7 mouse cellular contexts compared by ENCODE assay signal in the genomic region with DNA sequence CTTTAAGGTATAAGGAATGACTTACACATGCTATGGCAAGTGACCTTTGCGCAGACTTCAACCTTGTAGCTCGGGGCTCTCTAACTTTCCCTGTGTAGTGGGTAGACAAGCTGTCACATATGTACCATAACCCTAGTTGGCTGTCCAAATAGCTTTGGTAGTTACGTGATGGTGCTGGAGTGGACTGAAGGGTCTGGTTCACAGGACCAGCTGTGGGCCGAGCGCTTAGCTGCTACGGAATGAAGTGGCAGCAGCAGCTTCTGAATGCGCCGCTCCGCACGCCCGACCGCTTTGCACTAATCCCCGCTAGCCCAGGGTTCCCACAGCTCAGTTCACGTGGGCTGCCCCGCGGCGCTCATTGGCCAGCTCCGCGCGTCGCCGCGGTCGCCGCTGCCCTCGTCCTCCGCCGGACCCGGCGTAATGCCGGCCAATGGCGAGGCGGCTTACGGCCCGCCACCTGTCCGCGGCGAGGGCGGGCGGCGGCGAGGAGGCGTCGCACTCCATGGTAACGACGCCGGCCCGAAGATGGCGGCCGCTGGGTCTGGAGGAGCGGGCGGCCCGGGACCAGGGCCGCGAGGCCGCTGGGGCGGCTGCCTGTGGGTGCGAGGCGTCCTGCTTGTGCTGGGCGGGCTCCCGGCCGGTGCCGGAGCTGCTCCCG. TPM values are rescaled to one million over a fixed set of nuclear protein-coding genes. Genes with fewer than 3 reads are reported as not detected.
DNase-seq lines count a peak whose midpoint lies in the region; ATAC-seq lines count a peak whose summit lies in the region.

A gene (plus strand): TSS at position 498 of the 658 bp plus-strand sequence.

- H3K27ac ChIP-seq in intestine, embryonic 16.5 days (ENCODE audit: low read length), result peak within 1 kb of the TSS; percentile 91
- peak within 1 kb of the TSS; percentile 76 for H3K27ac ChIP-seq in midbrain, embryonic 11.5 days (ENCODE audit: low read depth, low read length)

- WGBS in intestine, embryonic 16.5 days, result under 1% methylated on average over 64 of the region's 64 CpGs
- WGBS in midbrain, embryonic 11.5 days, result 1% methylated on average over 64 of the region's 64 CpGs

- peak within 1 kb of the TSS; percentile 65 for H3K4me2 ChIP-seq in intestine, embryonic 16.5 days (ENCODE audit: low read depth, low read length)
- peak within 1 kb of the TSS; percentile 82 for H3K4me2 ChIP-seq in midbrain, embryonic 11.5 days

- H3K4me3 ChIP-seq in intestine, embryonic 16.5 days (ENCODE audit: low read length), result peak within 1 kb of the TSS; percentile 81
- peak within 1 kb of the TSS; percentile 85 for H3K4me3 ChIP-seq in midbrain, embryonic 11.5 days (ENCODE audit: low read depth, low read length)

- no peaks in the 10 kb centered on the region for H3K27me3 ChIP-seq in intestine, embryonic 16.5 days (replicated peaks; ENCODE audit: control insufficient read depth, insufficient read depth, low read length)
- no peaks in the 10 kb centered on the region for H3K27me3 ChIP-seq in midbrain, embryonic 11.5 days (ENCODE audit: control insufficient read depth, insufficient read depth, low read length)

- H3K36me3 ChIP-seq in intestine, embryonic 16.5 days (ENCODE audit: control insufficient read depth, insufficient read depth, low read length), result peaks cover 19% of the 10 kb centered on the region
- H3K36me3 ChIP-seq in midbrain, embryonic 11.5 days (ENCODE audit: control insufficient read depth, insufficient read depth, low read length), result peaks cover 12% of the 10 kb centered on the region; the same call in 1 of the 2 replicates

- intact Hi-C loops in left cerebral cortex, postnatal 36 days (cut with DNase I), result no loop called here

- ATAC-seq in intestine, embryonic 16.5 days, result peak; percentile 97
- peak; percentile 99 for ATAC-seq in midbrain, embryonic 11.5 days (ENCODE audit: low FRiP score)

- peak within 1 kb of the TSS; percentile 70 for H3K9ac ChIP-seq in intestine, embryonic 16.5 days (ENCODE audit: low read depth, low read length)
- peak within 1 kb of the TSS; percentile 86 for H3K9ac ChIP-seq in midbrain, embryonic 11.5 days (ENCODE audit: low read length)

- H3K9me3 ChIP-seq in intestine, embryonic 16.5 days (ENCODE audit: control insufficient read depth, low read length), result no peaks in the 10 kb centered on the region
- no peaks in the 10 kb centered on the region for H3K9me3 ChIP-seq in midbrain, embryonic 11.5 days (ENCODE audit: control insufficient read depth, low read length)

- peaks cover 22% of the 10 kb centered on the region for H3K4me1 ChIP-seq in intestine, embryonic 16.5 days (ENCODE audit: control insufficient read depth, insufficient read depth, low read length)
- H3K4me1 ChIP-seq in midbrain, embryonic 11.5 days (ENCODE audit: control insufficient read depth, insufficient read depth, low read length), result peaks cover 24% of the 10 kb centered on the region

- DNase-seq in adrenal gland, adult 2 months, result peak; percentile 97
- peak; percentile 88 for DNase-seq in embryo, embryonic 11.5 days (ENCODE audit: low read depth, low spot score)
- peak; percentile 79 to 88 for DNase-seq in gastrocnemius, postnatal 4 days (ENCODE audit: low spot score in 2 of 2)
- DNase-seq in left cerebral cortex, postnatal 36 days (ENCODE audit: low spot score in 2 of 2), result peak; percentile 89 to 93
- DNase-seq in midbrain, embryonic 11.5 days (ENCODE audit: low spot score, missing footprints), result peak; percentile 98
- peak; percentile 91 for DNase-seq in skeletal muscle tissue, adult 2 months (ENCODE audit: low read depth, low spot score)

RNA-seq across cellular contexts. Expression of the gene that starts here (rescaled TPM):
- 10 to 100 TPM; 16.5 to 17.2 TPM for total RNA-seq in adrenal gland, adult 2 months (2021)
- polyA plus RNA-seq in adrenal gland, adult 2 months (2012; rRNA removed), result 5.5 and 9.6 TPM in 2 replicates
- total RNA-seq in gastrocnemius, postnatal 4 days (2021), result 1 to 10 TPM; 3.6 to 5.5 TPM
- polyA plus RNA-seq in intestine, embryonic 16.5 days (2015; fragmentation: Nextera tagmentation; extraction: Ambion mirVana), result 1.7 and 1.8 TPM in 2 replicates
- total RNA-seq in left cerebral cortex, postnatal 36 days (2021), result 10 to 100 TPM; 10.3 to 11.9 TPM
- polyA plus RNA-seq in midbrain, embryonic 11.5 days (2014; fragmentation: Nextera tagmentation; extraction: Ambion mirVana), result 2.7 and 3.3 TPM in 2 replicates

Comparison
In these comparisons a context has a peak if more than half of its experiments do, and no peak if none do; other contexts are left out.
1. Peak in every context shown above with its lines: DNase-seq, ATAC-seq, H3K4me3 ChIP-seq and H3K27ac ChIP-seq.